Mouse (Mus musculus) B cell, adult (primary cell): Measurements from ENCODE around the gene Olfr345. TPM values are rescaled to one million over a fixed set of nuclear protein-coding genes. Genes with fewer than 3 reads are reported as not detected.

ENCODE experiments used
- total RNA-seq: library from RNA; stranded (reverse); gene quantifications from 4 replicates; pipeline ENCODE4 v1.2.4, GENCODE M21; 2023; ENCODE audit not compliant: inconsistent age

Olfr345 gene
- not detected in 4 replicates for total RNA-seq

DNA sequence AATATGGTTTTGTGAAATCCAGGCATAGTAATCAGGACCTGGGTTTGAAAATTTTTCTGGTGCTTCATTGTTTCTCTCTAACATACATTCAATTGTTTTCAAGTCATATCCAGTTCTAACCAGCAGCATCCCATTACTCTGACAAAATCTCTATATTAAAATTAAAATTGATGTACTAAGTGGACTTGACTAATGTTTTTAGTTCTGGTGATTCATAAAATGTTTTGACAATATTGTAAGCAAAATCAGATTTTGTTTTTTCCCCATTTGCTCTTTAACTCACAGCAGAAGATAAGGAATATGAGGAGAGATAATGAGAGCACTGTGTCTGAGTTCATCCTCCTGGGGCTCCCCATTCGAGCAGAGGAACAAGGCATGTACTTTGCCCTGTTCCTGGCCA, at the start of gene Olfr345:
Olfr345 (plus strand) TSS at position 301 of the 400 bp plus-strand sequence.

DNA sequence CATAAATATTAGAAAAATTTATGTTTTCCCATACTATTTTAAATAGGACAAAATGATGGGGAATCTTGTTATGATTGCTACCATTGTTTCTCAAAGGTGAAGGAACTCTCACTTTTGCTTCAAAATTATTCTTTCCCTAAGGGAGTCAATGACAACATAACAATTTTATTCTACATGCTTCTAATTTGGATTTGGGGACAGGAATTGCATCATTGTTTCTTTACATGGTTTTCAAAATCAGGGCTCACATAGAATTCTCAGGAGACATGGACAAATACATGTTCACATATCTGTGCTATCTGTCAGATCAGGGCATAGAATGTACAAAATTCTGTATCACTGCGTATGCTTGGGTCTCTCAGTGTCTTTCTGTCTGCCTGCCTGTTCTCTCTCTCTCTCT, 45.6 kb downstream of the Olfr345 start, which contains the start of gene Olfr346:
Olfr346 (plus strand) TSS at position 301 of the 400 bp plus-strand sequence.

Other genes starting within 250 kb of the Olfr345 start
- not detected in 4 replicates for gene Olfr339, start 221.1 kb upstream of the Olfr345 start, total RNA-seq
- not detected in 4 replicates for gene Olfr340, start 187.5 kb upstream of the Olfr345 start, total RNA-seq
- gene Olfr341, start 157.6 kb upstream of the Olfr345 start, total RNA-seq: not detected in 4 replicates
- gene Olfr342, start 115.0 kb upstream of the Olfr345 start, total RNA-seq: not detected in 4 replicates
- gene Olfr344, start 73.4 kb upstream of the Olfr345 start, total RNA-seq: 0.06 TPM in 1 of 4 replicates, not detected in the others
- not detected in 4 replicates for gene Olfr346, start 45.7 kb downstream of the Olfr345 start, total RNA-seq
- gene Olfr347, start 91.9 kb downstream of the Olfr345 start, total RNA-seq: not detected in 4 replicates
- gene Olfr348, start 144.2 kb downstream of the Olfr345 start, total RNA-seq: not detected in 4 replicates
- not detected in 4 replicates for gene Olfr50, start 150.5 kb downstream of the Olfr345 start, total RNA-seq
- gene Olfr3, start 177.0 kb downstream of the Olfr345 start, total RNA-seq: not detected in 4 replicates
- gene Olfr350, start 206.3 kb downstream of the Olfr345 start, total RNA-seq: not detected in 4 replicates
- not detected in 4 replicates for gene Olfr351, start 222.6 kb downstream of the Olfr345 start, total RNA-seq
- not detected in 4 replicates for gene Olfr352, start 228.4 kb downstream of the Olfr345 start, total RNA-seq